In genomic region chr8:124434126-124434790, GRCm38 (mm10) we compare ENCODE assay signal across 8 mouse cellular contexts. TPM values are rescaled to one million over a fixed set of nuclear protein-coding genes. Genes with fewer than 3 reads are reported as not detected.
DNase-seq lines count a peak whose midpoint lies in the region; ATAC-seq lines count a peak whose summit lies in the region.

No protein-coding gene starts in this region.

- ATAC-seq in inflammation-experienced regulatory T-cells, adult 6 months: peak; percentile 84
- ATAC-seq in megakaryocyte progenitor cell, adult 5-6 weeks (replicated peaks; ENCODE audit: poor library complexity): peak; percentile 100

- DNase-seq in adrenal gland, adult 8-10 months: peak; percentile 95
- peak; percentile 93 for DNase-seq in embryo, embryonic 11.5 days (ENCODE audit: low read depth, low spot score)
- DNase-seq in gastrocnemius, postnatal 25 days: peak; percentile 96
- peak; percentile 94 to 97 for DNase-seq in left cerebral cortex, adult 9 months (ENCODE audit: low spot score in 2 of 2)
- peak; percentile 98 for DNase-seq in right cerebral cortex, postnatal 25 days
- DNase-seq in urinary bladder, postnatal 36 days (ENCODE audit: low spot score in 2 of 2): peak; percentile 94 to 95

RNA-seq across cellular contexts. Expression of gene Pgbd5, which starts 5.2 kb away (rescaled TPM):
- 10 to 100 TPM in 3 of 4 experiments, 1 to 10 TPM in 1; 9.0 to 14.1 (median 12.0) TPM for total RNA-seq in adrenal gland, adult 8-10 months (2022)
- under 1 TPM; 0.26 to 0.40 TPM for total RNA-seq in gastrocnemius, postnatal 25 days (2021)
- polyA plus RNA-seq in inflammation-experienced regulatory T-cells, adult 6 months (2017; shearing (Covaris generic)): not detected
- not detected in 2 replicates for total RNA-seq in megakaryocyte progenitor cell, adult 5-6 weeks (2015)
- total RNA-seq in megakaryocyte progenitor cell, adult 5-6 weeks (2017): not detected in 2 replicates

Comparison
In these comparisons a context has a peak if more than half of its experiments do, and no peak if none do; other contexts are left out.
1. Peak in every context shown above with its lines: DNase-seq and ATAC-seq.
2. RNA of gene Pgbd5, which starts 5.2 kb away (total RNA-seq): 9.0 to 14.1 TPM in adrenal gland, adult 8-10 months; 0.26 to 0.40 TPM in gastrocnemius, postnatal 25 days and not detected in megakaryocyte progenitor cell, adult 5-6 weeks; every median in the first group is over 4 times any median in the second.